Mouse (Mus musculus): ENCODE results near the gene Nup188. TPM values are rescaled to one million over a fixed set of nuclear protein-coding genes. Genes with fewer than 3 reads are reported as not detected.

Gene Nup188
- total RNA-seq, 2 experiments from 2014 or later: 8.4 to 9.9 TPM

DNA sequence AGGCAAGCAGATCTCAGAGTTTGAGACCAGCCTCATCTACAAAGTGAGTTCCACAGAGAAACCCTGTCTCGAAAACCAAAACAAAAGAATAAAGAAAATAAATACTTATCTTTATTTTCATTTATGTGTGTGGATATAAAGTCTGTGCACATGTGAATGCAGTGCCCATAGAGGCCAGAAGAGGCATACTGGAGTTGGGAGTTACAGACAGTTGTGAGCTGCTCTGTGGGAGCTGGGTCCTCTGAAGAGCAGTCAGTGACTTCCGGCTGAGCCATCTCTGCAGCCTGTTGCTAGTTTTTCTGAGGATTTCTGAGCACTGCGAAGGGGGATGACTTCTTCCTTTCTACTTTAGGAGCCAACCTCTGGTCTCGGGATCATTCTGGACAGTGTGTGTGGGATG, 29.9 kb downstream of the Nup188 start:
- no peak for TF ChIP-seq CTCF (IDR thresholded peaks at IDR 0.05)
- H3K27ac ChIP-seq: no peak overlapping the region
- intact Hi-C loops (cut with DNase I): no loop called here

DNA sequence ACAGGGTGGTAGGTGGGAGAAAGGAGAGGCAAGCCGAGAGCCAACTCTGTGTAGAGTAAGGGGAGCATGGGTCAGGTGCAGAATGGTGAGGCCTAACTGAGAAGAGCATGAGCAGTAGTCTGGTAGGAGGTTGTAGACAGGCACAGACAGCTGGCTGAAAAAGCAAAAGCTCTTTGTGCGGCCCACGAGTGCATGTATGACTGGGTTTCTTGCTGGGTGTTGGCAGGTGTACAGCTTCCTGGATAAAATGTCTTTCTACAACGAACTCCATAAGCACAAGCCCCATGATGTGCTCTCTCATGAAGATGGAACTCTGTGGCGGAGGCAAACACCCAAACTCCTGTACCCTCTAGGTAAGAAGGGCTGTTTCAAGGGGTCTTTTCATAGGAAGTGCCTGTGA, 30.8 kb downstream of the Nup188 start:
- DNase-seq: no peak
- TF ChIP-seq CTCF (IDR thresholded peaks at IDR 0.05): no peak
- no peak overlapping the region for H3K27ac ChIP-seq
- intact Hi-C loops (cut with DNase I): no loop called here
- no peak overlapping the region for H3K4me3 ChIP-seq

More for the DNA sequence above, 29.9 kb downstream of the Nup188 start:
- H3K4me3 ChIP-seq: no peak overlapping the region
- DNase-seq: no peak

DNA sequence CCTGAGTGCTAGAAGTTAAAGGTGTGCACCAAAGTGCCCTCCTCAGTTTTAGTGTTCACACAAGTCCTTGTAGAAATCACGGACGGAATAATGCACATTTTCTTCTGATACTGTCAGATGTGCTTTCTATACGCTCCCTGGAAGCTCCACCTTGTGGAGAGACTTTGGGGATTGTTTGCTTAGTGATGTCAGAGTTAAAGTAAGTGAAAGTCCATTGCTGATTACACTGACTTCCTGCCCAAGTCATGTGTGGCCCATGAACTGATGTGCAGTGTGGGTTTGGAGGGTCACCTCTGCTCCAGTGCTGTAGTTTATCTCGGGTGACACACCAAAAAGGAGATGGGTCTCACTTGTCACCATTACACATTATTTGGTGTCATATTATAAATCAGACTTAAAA, 33.1 kb downstream of the Nup188 start:
- no peak overlapping the region for H3K27ac ChIP-seq
- H3K4me3 ChIP-seq: no peak overlapping the region
- intact Hi-C loops (cut with DNase I): no loop called here
- DNase-seq: no peak
- TF ChIP-seq CTCF (IDR thresholded peaks at IDR 0.05): no peak

DNA sequence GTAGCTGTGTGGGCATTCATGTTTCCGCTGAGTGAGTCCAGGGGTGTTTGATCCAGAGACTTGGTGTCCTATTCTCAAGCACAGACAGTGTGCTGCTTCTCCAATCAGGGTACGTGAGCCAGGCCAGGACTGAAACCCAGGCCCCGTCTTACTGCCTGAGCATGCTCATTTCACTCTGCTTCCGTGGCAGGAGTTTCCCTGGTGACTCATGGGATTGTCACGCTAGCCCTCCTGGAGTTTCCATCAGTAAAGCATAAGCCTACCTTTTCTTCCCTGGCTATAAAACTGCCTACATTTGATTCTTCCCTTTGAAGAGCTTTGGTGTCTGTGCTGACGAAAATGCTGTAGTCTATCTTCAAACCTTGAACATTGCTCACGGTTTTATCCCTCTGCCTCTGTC, 36.9 kb downstream of the Nup188 start:
- no peak for DNase-seq
- no peak overlapping the region for H3K4me3 ChIP-seq
- TF ChIP-seq CTCF (IDR thresholded peaks at IDR 0.05): no peak
- intact Hi-C loops (cut with DNase I): no loop called here
- no peak overlapping the region for H3K27ac ChIP-seq

DNA sequence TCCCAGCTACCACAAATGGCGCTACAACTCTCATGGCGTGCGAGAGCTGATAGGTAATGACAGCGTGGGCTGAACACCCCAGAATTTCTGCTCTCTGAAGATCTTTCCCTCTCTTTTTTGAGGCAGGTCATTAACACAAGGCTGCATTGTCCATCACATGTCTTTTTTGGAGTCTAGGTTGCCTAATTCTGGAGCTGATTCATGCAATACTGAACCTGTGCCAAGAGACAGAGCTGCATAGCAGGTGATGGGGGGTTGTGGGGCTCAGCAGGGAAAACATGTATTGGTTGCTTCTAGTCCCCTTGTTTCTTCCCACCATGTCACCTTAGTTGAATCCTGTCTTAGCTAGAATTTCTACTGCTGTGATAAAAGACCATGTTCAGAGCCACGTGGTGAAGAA, 39.1 kb downstream of the Nup188 start:
- TF ChIP-seq CTCF (IDR thresholded peaks at IDR 0.05): no peak
- intact Hi-C loops (cut with DNase I): no loop called here
- no peak overlapping the region for H3K27ac ChIP-seq
- no peak for DNase-seq
- no peak overlapping the region for H3K4me3 ChIP-seq

DNA sequence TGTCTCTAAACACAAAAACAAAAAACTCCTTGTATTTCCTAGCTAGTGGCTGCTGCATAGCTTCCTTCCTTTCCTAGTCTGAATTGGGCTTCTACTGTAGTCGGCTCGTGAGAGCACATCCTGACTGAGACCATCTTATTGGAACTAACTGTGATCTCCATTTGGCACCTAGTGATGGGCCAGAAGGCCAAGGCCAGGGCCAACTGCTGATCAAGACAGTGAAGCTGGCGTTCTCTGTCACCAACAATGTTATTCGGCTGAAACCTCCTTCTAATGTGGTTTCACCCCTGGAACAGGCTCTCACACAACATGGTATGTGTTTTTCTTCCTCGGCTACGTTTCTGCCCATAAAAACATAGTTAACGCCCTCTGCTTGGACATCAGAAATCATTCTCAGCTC, 41.1 kb downstream of the Nup188 start:
- intact Hi-C loops (cut with DNase I): no loop called here
- no peak for DNase-seq
- Histone ChIP-seq H3K27ac (peak overlapping the region; percentile 72), H3K4me3 (no peak overlapping the region)
- no peak for TF ChIP-seq CTCF (IDR thresholded peaks at IDR 0.05)

DNA sequence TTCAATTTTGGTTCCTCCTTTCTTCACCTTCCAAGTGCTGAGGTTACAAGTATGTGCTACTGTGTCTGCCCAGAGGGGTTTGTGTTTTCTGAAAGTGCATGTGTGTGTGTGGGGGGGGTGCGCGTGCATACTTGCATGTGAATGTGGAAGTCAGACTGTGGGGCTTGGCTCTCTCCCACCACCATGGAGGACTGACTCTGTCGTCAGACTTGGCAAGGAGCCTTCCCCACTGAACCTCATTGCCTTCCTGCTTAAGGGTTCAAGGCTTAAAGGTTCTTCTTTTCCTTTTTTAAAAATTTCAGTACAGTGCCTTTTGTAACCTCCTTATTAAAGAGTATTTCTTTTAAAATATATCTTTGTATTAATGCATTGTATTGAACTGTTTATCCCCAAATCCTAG, 42.6 kb downstream of the Nup188 start:
- TF ChIP-seq CTCF (IDR thresholded peaks at IDR 0.05): no peak
- intact Hi-C loops (cut with DNase I): no loop called here

DNA sequence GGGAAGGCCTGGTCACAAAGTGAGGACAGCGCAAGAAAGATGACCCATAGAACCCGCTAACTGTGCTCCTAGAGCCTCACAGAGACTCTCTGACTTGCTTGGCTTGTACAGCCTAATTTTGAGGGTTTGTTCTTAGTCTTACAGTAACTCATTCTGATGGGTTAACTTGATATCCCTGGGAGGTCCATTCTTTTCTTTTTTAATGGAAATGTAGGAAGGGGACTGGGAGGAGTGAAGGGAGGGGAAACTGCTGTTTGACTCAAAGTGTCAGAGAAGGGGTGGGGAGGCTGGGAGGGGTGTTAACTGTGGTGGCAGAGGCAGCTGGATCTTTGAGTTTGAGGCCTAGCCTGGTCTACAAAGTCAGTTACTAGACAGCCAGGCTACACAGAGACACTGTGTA, 49.1 kb downstream of the Nup188 start:
- DNase-seq: no peak
- no peak overlapping the region for H3K4me3 ChIP-seq
- no peak overlapping the region for H3K27ac ChIP-seq
- no peak for TF ChIP-seq CTCF (IDR thresholded peaks at IDR 0.05)
- intact Hi-C loops (cut with DNase I): no loop called here

More for the DNA sequence above, 42.6 kb downstream of the Nup188 start:
- Histone ChIP-seq H3K27ac (no peak overlapping the region), H3K4me3 (no peak overlapping the region)
- DNase-seq: no peak

DNA sequence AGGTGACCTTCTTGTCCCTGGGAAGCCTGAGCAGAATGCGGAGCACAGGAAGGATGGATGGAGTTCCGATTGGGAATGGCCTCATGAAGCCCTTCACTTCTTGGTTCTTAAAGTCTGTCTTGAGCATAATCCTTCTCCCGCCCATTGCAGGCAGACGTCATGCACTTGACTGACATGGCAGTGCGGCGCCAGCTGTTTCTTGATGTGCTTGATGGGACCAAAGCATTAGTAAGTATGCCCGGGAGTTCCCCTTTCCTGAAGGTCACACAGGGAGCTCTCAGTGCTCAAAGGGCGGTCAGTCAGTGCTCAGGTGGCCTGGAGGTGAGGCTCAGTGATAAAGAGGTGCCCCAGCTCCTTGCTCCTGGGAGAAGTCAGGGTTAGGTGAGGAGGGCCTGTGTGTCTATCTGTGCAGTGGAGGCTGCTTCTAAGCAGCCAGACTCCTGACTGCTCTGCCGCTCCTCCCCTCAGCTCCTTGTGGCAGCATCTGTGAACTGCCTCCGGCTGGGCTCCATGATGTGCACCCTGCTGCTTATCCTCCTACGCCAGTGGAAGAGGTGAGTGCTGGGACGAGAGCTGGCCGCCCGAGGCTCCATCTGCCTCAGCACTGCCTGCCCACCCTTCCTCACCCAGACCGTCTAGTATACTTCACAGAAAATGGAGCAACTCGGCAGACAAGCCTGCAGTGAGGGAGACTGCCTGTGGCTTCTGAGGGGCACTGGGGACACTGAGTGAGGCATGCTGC, 50.1 kb downstream of the Nup188 start:
- no peak overlapping the region for H3K27ac ChIP-seq
- no peak for TF ChIP-seq CTCF (IDR thresholded peaks at IDR 0.05)
- H3K4me3 ChIP-seq: no peak overlapping the region
- intact Hi-C loops (cut with DNase I): no loop called here
- DNase-seq: no peak

DNA sequence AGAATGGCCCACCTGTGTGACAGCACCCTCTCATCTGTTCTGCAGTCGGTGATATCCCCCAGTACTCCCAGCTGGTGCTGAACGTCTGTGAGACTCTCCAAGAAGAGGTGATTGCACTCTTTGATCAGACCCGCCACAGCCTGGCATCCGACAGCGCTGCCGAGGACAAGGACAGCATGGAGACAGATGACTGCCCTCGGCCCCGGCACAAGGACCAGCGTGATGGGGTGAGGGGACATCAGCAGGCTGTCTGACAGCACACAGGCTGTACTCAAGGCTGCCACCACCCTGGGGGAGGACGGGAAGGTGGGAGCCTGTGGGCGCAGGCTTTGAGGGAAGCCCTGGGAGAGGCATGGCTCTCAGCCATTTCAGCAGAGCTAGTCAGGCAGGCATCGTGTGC, 51.0 kb downstream of the Nup188 start:
- Histone ChIP-seq H3K27ac (no peak overlapping the region), H3K4me3 (no peak overlapping the region)
- no peak for DNase-seq
- no peak for TF ChIP-seq CTCF (IDR thresholded peaks at IDR 0.05)
- intact Hi-C loops (cut with DNase I): no loop called here

DNA sequence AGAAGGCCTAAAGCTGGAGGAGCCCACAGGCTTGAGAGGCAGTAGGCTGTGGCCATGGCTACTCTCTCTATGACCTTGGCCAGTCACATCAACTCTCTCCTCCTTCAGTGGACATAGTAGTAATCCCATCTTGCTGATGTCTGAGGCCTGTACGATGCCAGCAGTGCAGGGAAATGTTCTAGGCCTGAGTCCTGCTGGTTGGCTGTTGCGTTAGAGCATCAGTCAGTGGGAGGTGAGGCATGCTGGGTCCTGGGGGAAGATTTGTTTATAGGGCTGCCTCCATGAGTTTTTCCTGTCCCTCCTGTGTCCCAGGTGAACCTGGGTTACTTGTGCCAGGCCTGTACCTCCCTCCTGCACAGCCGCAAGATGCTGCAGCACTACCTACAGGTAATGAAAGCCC, 55.9 kb downstream of the Nup188 start:
- DNase-seq: no peak
- intact Hi-C loops (cut with DNase I): no loop called here
- TF ChIP-seq CTCF (IDR thresholded peaks at IDR 0.05): no peak

DNA sequence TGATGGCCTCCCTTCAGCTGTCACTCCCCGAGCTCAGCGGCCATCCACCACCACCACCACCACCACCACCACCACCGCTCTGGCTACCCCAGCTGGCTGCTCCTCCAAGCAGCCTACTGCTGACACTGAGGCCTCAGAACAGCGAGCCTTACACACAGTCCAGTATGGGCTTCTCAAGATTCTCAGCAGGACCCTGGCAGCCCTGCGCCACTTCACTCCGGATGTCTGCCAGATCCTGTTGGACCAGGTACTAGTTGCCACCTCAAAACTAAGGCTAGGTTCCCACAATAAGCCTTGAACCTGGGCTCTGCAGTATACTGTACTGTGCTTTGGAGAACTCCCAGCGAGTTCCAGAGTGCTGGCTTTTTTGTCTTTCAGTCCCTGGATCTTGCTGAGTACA, 56.3 kb downstream of the Nup188 start:
- Histone ChIP-seq H3K4me3 (no peak overlapping the region), H3K27ac (no peak overlapping the region)
- no peak for TF ChIP-seq CTCF (IDR thresholded peaks at IDR 0.05)
- no peak for DNase-seq
- intact Hi-C loops (cut with DNase I): no loop called here

More for the DNA sequence above, 55.9 kb downstream of the Nup188 start:
- H3K4me3 ChIP-seq: no peak overlapping the region
- H3K27ac ChIP-seq: no peak overlapping the region

DNA sequence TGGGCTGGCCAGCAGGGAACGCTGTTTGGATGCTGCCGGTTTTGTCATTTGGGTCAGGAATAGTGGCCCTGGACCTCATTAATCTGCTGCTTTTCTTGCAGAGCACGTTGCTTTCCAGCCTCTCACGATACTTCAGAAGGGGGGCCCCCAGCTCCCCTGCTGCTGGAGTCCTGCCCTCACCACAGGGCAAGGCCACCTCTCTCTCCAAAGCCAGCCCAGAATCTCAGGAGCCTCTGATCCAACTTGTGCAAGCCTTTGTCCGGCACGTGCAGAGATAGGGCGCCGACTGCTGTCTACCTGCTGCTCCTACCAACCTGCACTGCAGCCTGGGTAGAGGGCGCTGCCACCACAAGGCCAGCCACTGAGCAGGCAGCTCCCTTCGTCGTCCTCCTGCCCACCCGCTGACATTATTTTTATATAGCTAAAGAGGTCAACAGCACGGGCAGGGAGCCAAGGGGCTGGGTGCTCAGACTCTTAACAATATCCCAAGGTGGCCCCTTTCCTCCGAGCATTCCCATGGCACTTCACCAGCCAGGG, 57.5 kb downstream of the Nup188 start:
- TF ChIP-seq CTCF (IDR thresholded peaks at IDR 0.05): no peak
- intact Hi-C loops (cut with DNase I): no loop called here
- no peak overlapping the region for H3K4me3 ChIP-seq
- peak overlapping the region; percentile 16; the same call in 1 of the 2 replicates for H3K27ac ChIP-seq
- no peak for DNase-seq
